Mouse (Mus musculus) G1E-ER4 (cell line): ENCODE results near the gene Fyb. TPM values are rescaled to one million over a fixed set of nuclear protein-coding genes. Genes with fewer than 3 reads are reported as not detected.
A peak's percentile ranks its signal among the peaks of the same experiment; 100 is the strongest.

Experiments
- GATA1 ChIP-seq: IDR thresholded peaks from one replicate; pipeline ENCODE4 v1.8.0; 2012; ENCODE audit warnings: low read length, inconsistent platforms
- polyA plus RNA-seq: library from polyadenylated mRNA; stranded (reverse); fragments of >175 nt; gene quantifications from 2 replicates; pipeline ENCODE4 v1.2.3, GENCODE M21; 2012

The Fyb gene
- polyA plus RNA-seq, 1 experiment: 2,085 TPM

DNA sequence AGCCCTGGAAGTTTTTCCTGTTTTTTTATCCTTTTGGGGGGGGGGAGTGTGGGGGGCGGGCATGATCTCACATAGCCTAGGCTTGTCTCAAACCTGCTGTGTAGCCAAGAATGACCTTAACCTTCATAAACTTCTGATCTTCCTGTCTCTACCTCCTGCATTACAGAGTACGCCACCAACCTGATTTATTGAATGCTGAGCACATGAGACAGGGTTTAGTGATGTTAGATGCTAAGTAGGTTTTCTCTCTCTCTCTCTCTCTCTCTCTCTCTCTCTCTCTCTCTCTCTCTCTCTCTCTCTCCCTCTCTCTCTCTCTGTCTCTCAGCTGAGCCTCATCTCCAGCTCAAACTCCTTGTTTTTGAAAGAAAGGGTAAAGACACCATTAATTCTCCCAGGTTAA, 56.0 kb downstream of the Fyb start:
- TF ChIP-seq GATA1: no peak

DNA sequence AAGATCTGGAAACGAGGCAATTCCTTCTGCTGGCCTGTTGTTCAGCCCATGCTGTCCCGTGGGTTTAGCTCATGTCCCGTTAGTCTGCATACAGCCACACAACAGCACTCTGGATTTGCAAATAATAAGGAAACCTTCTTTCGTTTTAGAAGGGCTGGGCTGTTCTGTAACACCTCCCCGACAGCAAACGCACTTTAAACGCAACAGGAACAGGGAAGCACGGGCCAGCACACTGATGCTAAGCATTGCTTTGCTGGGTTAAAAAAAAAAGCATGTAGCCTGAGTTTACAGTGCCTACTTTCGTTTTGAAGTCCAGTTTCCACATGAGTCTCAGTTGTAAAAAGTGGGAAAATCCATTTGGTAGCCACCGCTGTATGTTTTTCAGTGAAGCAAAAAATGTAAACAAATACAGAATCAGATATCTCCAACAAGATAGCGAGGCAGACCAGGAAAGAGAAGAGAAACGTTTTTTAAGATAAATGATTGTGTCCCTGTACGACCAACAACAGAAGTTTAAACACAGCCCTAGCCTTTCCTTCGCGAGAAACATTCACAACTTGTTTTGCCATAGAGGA, 56.6 kb downstream of the Fyb start:
- no peak for TF ChIP-seq GATA1

DNA sequence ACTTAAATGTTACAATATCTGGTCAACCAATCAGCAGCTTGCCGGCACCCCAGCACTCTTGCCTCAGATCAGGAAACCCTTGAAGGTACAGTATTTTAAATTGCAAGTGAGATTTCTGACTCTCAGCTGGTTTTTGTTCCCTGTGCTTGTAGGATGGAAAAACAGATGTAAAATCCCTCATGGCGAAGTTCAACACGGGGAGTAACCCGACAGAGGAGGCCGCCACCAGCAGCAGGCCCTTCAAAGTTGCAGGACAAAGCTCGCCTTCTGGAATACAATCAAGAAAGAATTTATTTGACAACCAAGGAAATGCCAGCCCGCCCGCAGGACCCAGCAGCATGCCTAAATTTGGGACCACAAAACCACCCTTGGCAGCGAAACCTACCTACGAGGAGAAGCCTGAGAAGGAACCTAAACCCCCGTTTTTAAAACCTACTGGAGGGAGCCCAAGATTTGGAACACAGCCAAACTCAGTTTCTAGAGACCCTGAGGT, 57.2 kb downstream of the Fyb start:
- no peak for TF ChIP-seq GATA1

DNA sequence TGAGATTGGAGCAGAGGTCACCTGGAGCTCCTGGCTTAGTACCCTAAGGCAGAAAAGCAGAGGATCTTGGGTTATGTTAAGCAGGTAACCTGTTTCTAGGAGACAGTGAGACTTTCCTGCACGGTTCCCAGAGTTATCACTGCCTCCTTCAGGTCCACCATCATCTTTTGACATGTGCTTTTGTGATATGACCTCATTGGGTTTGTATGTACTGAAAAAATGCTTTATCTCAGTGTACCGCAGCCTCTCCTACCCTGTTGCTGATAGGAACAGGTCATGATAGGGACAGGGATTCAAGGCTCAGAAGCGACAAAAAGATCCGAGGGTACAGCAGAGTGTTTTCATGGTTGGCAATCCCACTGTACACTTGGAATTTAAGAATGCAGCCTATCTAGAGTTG, 62.0 kb downstream of the Fyb start:
- TF ChIP-seq GATA1: peak; percentile 81

DNA sequence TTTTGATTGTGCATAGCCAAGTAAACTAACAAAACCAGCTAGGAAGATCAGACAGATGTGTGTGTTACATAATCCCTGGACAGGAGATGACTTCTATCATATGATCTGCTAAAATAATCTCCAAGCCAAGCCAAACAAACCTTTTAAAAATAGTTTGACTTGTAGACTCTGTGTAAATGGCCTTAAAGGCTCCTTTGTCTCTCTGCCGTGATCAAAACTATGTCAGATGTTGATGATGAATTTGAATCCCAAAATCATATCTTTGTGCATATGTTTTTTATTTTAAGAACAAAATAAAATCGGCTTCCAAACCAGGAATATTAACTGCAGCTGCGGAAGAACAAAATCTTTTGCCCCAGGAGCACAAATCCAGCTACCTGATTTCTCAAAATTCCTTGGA, 64.9 kb downstream of the Fyb start:
- no peak for TF ChIP-seq GATA1

DNA sequence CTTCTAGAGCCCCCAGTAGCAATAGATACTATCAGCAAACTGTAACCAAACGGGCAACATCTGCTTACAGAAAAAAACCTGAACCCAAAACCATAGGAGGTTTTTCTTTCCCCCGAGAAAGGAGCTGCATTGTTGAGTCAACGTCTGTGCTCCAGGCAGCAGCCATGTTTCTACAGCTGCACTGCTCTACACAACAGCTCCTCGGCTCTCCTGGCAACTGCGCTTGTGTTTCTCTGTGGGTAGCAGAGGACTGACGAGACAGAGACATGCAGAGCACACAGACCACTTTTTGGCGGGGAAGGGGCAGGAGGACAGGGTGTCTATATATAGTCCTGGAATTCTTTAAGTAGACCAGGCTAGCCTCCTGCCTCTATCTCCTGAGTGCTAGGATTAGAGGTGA, 65.5 kb downstream of the Fyb start:
- no peak for TF ChIP-seq GATA1

DNA sequence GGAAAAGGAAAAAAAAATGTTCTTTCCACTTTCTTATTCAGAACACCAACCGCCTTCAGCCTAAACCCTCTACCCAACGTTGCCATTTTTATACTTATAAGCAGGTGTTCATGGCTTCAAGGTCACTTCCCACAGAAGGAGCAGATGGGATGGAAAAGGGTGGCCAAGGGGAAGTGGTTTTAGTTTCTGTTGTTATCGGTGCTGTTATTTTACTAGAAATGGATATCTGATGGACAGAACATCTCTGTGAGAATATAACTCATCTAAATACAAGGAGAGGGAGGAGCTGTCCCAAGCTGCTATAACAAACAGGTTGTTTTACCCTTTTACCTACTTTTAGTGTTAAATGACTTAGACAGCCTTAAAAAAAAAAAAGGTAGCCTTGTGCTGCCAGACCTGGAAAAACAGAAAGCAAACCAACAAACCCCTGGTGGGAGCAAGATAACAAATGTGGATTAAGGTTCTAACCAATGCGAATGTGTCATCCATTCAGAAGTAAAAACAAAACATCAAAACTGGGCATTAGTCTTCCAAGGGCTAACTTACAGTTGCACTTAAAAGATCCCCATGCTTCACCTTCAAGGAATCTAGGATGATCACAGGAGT, 68.3 kb downstream of the Fyb start:
- TF ChIP-seq GATA1: no peak

DNA sequence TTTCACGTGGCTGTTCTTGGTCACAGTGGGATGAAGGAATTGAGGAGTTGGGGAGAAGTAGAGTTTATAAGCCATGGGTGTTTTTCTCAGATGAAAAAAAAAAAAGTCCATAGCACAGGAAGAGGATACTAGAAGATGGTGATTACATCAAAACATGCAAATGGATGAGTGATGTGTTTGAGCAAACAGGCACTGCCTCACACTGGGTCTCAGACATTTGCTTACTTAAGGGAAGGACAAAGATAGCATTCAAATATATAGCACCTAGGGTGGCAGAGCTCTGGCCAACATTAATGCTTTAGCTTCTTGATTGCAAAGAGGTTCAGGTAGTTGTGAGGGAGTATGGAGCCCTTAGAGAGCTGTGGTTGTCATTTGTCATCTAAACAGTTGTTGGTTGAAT, 68.9 kb downstream of the Fyb start:
- TF ChIP-seq GATA1: no peak

DNA sequence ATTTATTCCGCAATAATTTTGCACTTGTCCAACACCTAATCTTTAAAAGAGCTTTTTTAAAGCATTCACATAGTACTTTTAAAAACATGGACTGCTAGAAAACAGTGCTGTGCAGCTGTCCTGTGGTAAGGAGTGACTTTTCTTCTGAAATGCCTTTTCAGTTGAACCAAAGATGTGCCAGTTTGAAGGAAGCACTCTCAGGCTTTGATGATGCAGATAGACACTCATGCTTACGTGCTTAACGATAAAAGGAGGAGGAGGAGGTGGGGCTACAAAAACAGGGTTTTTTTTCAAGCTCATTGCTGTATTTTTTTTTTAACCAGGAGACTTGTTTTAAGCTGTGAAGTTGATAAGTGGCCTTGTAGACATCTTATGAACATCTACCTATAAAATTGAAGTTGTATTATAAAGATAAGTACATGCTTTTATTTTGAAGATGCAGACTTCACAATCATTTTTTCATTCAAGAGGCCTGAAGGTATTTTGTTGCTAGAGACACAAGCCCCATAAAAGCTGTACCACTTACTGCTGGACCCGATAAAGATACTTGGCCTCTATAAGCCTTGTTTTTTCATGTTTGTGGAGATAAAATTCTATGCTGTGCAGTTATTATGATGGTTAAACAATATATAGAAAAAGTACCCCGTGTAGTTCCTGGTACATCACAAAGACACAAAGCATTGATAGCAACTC, 70.1 kb downstream of the Fyb start:
- TF ChIP-seq GATA1: peak; percentile 6

DNA sequence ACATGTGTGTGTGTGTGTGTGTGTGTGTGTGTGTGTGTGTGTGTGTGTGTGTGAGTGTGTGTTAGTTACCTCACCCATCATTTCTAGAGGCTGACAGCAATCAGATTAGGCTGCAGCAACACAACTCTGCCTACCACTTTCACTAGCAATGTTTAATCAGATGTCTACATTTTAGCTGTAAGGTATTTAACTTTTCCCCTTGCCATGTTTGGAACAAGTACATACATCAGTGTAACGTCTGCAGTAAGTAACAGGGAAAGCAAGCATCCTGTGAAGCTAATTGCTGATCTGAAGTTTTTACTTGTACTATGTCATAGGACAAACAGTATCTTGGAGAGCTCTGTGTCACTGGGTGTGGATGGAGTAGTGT, 70.6 kb downstream of the Fyb start:
- no peak for TF ChIP-seq GATA1

DNA sequence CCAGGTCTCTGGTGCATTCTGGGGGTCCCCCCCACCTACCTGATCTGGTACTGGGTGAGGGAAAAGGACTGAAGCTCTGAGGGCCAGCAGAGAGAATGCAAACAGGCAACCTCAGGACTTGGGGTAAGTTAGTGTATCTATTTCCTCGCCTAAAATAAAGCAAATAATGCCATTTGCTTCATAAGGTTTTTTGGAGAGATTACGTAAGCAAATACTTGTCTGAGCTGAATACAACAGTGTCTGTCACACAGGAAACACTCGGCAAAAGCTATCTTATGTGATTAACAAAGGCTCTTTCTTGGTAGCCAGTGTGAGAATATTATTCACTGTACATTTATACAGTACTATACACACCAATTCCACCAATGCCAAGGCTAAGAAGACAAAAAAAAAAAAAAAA, 76.0 kb downstream of the Fyb start:
- TF ChIP-seq GATA1: no peak

DNA sequence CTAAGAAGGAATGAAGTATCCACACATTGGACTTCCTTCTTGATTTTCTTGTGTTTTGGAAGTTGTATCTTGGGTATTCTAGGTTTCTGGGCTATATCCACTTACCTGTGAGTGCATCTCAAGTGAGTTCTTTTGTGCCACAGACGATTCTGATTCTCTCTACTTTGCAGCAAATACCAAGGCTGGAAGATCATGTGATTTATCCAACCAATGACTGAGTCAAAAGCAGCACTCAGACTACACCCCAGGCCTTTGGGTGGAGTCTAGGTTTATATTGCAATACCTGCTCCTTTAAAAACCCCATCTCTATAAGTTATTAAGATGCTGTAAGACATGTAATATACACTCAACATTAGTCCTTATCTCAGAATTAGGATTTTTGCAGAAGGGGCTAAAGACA, 77.7 kb downstream of the Fyb start:
- no peak for TF ChIP-seq GATA1

DNA sequence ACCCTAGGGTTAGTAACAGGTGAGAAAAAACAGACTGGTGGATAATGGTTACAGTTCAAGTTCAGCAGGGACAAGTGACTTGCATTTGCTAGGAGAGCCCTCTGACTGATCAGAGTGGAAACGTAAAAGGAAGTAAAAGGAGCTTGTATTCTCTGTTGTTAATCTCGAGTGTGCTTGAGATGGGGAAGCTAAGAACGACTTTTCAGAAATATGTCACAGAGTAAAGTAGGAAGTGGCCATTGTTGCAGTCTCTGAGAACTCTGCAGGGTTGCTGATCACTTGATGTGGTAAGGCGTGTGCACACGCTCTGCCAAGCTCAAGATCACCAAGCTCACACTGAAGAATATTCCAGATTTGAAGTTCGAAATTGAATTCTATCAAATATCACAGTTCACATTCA, 78.7 kb downstream of the Fyb start:
- no peak for TF ChIP-seq GATA1

DNA sequence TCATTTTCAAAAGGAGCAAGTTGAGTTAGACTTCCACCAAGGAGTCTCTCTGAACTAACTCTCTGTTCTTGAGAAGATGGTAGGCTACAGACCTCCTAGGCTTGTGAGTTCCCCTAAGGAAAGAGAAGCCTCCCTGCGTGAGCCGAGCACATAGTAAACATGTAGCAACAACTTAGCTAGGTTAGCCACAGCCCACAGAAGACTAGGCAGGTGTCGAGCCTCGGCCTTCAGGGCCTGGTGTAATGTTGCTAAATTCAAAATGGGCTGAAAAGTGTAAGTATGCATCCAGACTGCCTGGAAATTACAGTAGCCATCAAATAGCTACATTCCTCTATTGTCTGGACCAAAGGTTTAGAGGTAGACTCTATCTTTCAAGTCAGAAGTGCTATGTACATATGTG, 79.3 kb downstream of the Fyb start:
- TF ChIP-seq GATA1: no peak

DNA sequence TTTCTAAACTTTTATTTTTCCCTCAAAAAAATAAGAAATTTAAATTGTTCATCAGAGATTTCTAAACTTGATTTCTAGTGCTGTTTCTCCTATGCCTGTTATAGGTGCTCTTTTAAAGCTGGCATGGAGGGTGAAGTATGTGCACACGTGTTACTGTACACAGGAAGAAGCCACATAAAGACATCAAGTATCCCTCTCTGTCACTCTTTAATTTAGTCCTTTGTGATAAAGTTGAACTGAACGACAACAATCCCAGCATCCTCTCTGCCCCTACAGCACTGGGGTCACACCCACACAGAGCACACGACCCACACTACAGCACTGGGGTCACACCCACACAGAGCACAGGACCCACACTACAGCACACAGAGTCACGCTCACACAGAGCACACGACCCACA, 88.0 kb downstream of the Fyb start:
- TF ChIP-seq GATA1: no peak

DNA sequence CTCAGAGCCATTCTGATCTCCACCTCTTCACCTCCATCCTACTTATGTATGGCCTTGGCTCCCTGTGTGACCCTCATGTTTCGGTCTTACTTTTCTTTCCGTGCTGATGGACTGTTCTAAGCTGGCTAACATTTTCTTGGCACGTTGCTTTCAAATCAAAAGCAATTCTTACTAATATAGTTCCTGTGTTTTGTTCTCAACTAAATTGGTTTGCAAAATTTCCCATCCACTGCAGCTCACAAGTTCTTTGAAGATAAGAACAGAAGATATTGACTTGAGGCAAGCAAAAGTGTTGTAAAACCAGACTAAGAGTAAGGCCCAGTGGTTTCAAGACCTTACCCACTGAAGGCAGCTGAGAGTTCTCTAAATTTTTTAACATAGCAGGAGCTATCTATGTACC, 90.2 kb downstream of the Fyb start:
- TF ChIP-seq GATA1: no peak
